Mouse (Mus musculus) embryo, embryonic 10 days (tissue): ENCODE measurements around the gene Krt31.
A peak's percentile ranks its signal among the peaks of the same experiment; 100 is the strongest.

ENCODE experiments used
- DNase-seq: peaks from one replicate; pipeline ENCODE4 v3.0.0-alpha.2; 2015; ENCODE audit warnings: low spot score

Krt31 gene

GRCm38 (mm10) chr11:100005905-100006304 lies 44.4 kb downstream of the Krt31 start:
- DNase-seq: no peak

GRCm38 (mm10) chr11:100004846-100005245 lies 45.5 kb downstream of the Krt31 start:
- peak; percentile 63 for DNase-seq

DNA sequence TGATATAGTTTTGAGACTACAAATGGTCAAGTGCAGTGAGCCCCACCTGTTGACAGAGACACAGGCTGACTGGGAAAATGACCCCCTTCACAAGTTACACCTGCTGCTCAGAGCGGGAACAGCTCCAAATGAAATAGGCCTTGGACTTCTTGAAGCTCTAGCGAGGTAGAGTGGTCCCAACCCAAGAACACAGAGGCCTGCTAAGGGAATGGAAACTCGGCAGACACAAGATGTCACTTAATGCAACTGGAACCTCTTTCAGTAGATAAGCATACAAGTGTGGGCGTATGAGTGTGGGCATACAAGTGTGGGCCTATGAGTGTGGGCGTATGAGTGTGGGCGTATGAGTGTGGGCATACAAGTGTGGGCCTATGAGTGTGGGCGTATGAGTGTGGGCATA lies 51.3 kb downstream of the Krt31 start:
- no peak for DNase-seq
